Mouse (Mus musculus) spleen, postnatal 4 days (tissue): ENCODE results near the gene Slc25a18.

ENCODE experiments used
- DNase-seq, 2 experiments: peaks; one replicate each; pipeline ENCODE4 v3.0.0; 2022; ENCODE audit warnings: low spot score in 2 of 2

The Slc25a18 gene

DNA sequence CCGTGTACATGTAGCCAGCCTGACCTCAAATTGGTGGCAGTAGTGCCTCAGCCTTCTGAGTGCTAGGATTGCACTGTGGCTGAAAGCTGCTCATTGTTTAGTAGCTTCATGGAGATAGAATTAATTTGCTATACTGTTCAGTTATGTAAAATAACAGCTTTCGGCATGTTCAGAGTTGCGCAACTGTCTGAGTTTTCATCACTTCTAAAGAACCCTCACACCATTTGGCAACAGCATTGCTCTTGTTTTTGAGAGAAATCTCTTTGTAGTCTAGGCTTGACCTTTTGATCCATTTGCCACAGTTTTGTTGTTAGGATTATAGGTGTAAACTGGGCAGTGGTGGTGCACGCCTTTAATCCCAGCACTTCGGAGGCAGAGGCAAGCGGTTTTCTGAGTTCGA, 66.9 kb downstream of the Slc25a18 start:
- no peak for DNase-seq

DNA sequence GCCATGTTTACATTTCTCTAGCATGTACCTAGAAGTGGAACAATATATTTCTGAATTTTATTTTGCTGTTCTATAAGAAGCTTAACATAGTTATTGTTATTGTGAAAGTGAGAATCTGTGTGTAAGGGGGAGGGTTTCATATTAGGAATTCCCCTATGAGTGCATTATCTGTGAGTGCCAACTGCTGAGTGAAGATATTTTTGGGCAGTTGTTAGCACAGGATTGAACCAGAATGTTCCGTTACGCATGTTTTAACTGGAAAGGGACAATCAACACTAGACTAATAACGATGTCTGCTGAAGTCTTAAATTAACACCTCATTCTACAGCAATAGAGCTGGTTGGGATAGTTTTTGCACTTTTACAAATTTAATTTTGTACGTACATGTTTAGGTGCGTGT, 68.4 kb downstream of the Slc25a18 start:
- DNase-seq = no peak
